Mouse (Mus musculus): ENCODE measurements around the gene Cblb.

Gene Cblb

DNA sequence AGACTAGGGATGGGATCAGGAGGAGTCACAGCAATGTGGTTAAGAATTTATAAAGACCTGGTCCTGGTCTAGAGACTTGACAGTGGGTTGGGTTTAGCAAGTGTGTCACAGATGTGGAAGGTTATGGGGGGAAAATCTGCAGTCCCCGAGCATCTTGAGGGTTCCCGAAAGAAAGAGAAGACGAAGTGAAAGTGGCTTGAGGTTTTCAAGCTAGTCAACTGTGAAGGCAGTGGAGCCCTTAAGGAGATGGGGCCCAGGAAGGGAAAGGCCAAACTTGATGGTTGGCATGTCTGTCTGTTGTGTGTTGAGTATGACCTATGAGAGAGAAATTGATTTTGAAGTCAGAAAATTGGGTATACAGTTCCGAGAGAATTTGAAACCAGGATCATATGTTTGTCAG, 7.3 kb downstream of the Cblb start:
- no peak for DNase-seq (ENCODE audit: extremely low read depth, low read depth)

DNA sequence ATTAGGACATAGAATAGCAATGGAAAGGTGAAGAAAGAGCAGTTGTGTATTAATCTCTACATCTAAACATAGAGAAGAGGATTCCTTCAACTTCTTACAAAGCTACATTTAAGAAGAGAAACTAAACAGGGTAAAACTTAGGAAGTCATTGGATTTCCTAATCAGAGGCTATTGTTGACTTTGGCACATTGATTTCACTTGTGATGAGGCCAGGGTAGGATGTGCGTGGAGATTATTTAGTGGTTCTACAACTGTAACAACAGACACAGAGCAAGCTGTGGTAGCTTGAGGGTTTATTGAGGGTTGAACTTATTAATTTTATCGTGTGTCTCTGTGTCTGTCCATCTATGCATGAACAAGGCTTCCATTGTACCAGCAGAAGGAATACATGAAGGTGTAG, 7.8 kb downstream of the Cblb start:
- no peak for DNase-seq (ENCODE audit: extremely low read depth, low read depth)

DNA sequence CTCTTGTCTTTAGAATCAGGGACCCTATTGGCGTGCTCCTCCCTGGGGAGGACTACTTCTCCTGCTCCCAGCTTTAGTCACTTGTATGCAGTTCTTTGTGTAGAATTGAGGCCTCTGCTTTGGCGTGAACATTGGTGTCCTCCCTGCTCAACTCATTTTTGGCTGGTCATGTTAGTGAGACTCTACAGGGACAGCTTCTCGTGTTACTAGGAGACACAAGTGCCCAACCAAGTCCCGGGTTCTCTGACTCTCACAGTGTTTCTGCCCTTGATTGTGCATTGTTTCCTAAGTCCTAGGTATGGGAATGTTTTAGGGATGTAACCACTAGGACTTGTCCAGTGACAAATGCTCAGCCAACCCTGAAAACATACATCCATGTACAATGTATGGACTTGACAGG, 9.9 kb downstream of the Cblb start:
- no peak for DNase-seq (ENCODE audit: extremely low read depth, low read depth)

DNA sequence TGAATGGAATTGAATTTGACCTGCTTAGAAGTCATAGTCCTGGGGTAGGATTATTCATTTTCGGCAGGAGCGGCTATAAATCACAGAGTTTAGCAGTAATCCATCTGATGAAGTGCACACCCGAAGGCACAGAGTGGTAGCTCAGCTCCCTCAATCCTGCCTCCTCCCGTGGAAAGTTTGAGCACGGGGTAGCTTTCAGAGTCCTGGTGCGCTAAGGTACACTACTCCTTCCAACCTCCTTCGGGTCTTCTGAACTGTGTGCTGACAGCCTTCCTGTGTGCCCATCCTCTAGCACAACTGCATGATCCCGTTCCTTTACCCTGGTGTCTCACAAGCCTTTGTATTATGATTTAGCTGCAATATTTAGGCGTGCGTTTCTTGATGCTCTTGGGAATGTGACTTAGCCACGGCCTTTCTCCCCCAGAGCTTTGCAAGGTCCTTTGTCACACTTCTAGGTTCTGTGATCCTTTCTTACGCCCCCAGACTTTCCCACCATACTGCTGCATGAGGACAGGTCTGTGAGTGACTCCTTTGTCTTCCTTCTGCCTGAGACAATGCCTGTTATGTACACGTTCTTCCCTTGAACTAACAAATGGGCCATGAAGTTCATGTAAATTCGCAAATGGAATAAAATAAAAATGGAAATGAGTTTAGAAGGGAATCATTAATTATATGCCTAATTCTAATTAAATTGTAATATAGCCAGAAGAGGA, 11.8 kb downstream of the Cblb start:
- no peak for DNase-seq (ENCODE audit: extremely low read depth, low read depth)

DNA sequence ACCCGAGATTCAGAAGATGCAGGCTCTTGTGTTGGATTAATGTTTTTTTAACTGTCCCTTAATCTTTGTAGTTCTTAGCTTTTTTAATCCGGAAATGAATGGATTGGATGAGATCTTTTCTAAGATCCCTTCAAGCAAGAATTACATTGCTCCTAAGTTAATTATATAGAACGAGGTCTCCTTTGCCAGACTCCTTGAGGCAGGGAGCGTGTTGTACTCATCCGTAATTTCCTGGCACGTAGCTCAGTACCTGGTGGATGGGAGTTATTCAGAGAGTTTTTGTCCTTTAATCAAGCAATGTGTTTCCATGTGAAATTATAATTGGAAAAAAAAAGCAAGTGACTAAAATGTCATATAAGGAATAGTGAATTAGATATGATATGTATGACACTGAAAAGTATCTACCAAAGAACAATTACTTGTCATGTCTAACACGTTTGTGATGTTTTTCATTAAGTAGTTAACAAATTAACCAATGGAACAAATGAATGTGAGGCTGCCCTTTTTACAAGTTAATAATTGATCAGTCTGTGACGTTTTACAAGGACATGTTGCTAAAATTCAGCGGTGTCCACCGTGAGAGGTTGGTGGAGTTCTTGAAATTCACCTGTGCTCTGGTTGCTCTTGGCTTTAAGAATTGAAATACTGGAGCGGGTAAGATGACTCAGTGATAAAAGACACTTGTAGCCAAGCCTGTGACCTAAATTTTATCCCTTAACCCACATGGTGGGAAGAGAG, 12.5 kb downstream of the Cblb start:
- no peak for DNase-seq (ENCODE audit: extremely low read depth, low read depth)

DNA sequence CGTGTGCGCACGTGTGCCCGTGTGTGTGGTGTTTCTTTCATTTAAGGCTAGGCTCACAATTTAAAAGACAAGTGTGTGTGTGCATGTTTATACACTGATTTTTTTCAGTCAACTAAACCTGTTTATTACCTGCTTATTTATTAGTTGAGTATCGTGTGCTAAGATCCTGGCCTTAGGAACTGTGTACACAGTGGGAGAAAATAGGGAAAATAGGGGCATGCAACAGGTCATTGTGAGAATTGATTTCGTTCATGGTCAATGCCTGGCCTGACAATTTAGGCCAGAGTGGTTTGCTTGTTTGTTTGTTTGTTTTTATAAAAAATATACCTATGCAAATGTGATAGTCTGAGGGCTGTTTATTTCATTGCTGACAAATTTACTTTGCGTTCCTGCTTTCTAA, 13.5 kb downstream of the Cblb start:
- no peak for DNase-seq (ENCODE audit: extremely low read depth, low read depth)

DNA sequence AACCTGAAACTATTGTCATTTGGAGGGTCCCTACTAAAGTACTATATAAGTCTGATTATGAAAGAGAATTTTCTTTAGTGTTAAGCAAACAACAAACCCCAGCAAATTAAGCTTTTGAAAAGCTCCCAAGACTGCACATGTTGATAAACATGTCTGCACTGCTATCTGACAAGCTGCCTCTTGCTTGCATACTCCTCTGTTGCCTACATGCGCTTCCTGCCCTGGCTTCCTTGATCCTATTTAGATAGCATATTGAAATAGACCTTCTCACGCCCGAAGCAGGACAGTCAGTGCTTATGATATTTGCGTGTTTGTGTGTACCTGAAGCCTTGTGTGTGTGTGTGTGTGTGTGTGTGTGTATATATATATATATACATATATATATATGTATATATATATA, 14.0 kb downstream of the Cblb start:
- no peak for DNase-seq (ENCODE audit: extremely low read depth, low read depth)

DNA sequence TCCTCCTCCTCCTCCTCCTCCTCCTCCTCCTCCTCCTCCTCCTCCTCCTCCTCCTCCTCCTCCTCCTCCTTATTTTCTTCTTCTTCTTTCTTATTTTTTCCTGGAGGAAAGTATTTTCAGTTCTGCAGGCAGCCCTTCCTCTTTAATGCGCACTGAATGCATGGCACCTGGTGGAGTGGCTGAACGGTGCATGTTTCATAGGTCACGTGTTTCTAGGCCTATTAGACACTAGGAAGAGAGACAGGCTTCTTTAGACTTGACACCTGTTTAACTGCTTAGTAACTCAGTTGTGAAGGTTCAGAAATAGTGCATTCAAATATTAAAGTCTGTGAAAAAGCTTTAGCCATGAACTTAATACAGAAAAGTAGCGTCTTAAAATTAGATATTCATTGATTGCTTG, 15.4 kb downstream of the Cblb start:
- DNase-seq (ENCODE audit: extremely low read depth, low read depth): no peak

DNA sequence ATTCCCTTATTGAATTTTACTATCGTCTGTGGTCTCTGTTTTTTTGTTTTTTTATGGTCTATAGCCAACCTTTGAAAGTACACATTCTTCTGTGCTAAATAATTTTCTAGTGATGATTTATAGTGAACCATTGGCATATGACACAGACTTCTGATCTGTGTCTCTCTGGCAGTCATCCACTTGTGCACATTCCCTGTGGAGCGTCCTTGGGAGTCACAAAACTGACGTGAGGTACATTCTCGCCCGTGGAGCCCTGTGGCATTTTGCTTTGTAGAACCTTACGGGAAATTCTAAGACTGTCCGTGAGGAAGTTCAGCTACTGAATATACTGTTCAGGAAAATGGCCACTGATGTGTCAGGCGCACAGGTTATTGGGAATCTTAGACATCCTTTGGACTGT, 20.1 kb downstream of the Cblb start:
- DNase-seq (ENCODE audit: extremely low read depth, low read depth): no peak

DNA sequence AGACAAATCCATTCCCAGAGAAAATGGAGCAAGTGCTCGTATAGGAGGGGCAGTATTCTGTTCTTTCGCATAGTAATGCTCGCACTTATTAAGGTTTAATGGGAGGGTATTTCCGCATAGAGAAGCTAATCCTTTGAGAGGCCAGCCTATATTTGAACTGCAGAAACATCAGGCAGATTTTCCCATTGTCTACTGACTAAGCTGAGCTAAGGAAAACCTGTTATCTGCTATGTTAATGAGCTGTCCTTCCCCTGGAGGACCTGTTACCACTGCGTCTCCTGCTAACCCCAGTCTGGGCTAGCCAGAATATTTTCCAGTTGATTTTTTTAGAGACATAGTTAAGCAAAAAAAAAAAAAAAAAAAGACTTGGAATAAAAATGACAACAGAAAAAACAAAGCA, 21.7 kb downstream of the Cblb start:
- DNase-seq (ENCODE audit: extremely low read depth, low read depth): no peak

DNA sequence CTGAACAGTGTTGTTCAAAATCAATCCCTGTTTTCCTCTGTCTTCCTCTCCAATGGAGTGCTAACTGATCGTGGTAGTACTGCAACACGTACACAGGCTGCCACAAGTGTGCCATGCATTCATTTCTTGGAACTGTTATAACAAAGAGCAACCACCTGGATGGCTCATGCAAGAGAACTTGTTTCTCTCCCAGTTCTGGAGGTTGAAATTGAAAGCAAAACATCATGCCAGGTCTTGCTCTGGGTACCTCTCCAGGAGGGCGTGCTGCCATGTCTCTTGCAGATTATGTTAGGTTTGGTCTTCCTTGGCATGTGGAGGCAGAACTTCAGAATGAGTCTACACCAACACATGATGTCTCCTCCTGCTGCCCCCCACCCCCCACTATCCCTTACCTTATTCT, 24.2 kb downstream of the Cblb start:
- no peak for DNase-seq (ENCODE audit: extremely low read depth, low read depth)

DNA sequence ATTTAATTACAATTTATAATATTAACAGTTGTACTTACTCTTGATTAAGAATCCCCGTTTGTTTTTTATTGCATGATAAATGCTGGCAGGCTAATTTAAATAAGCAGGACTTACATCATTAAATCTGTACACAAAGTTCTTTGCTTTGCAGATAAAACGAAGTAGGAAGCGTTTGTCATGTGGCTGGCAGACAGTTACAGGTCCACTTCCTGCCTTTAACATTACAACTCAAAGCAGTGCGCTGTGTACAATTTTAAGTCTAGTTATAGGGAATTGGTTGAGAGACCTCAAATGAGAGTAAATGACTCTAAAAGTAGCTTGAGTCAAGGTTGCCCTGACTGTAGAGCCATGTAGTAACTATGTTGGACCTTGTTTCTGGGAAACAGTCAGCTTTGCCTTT, 25.1 kb downstream of the Cblb start:
- no peak for DNase-seq (ENCODE audit: extremely low read depth, low read depth)

DNA sequence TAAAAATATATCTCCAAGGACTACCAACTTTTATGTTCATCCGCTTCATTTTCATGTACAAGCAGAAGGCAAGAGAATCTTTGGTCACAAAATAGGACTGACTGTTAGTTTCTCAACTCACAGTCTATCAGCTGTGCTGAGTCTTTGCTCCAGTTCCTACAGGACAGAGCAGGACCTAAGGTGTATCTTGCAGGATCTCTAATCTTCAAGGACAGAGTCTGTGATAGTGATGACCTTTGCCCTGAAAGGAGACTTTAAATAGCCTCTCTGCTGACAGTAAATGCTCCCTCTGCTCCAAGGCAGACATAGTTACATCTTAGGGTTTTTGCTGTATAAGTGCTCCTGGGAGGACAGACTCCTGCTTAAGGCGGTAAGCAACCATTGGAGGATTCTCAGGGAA, 26.3 kb downstream of the Cblb start:
- DNase-seq (ENCODE audit: extremely low read depth, low read depth): no peak

DNA sequence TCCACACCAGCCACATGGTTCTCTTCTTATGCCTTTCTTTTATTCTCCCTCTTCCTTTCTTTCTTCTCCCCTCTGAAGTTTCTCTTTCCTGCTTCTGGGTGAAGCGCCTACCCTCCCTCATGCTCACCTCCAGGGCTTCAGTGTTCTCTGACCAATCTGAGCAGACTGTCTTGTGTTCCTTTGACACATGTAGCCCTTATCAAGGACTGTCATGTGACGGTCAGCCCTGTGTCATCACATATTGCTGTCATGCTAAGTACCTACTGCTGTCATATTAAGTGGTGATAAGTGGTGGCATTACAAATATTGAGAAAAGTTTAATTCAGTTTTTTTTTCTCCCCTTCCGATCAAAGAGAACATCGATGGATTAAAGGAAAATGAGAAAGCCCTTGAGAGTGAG, 28.5 kb downstream of the Cblb start:
- no peak for DNase-seq (ENCODE audit: extremely low read depth, low read depth)

DNA sequence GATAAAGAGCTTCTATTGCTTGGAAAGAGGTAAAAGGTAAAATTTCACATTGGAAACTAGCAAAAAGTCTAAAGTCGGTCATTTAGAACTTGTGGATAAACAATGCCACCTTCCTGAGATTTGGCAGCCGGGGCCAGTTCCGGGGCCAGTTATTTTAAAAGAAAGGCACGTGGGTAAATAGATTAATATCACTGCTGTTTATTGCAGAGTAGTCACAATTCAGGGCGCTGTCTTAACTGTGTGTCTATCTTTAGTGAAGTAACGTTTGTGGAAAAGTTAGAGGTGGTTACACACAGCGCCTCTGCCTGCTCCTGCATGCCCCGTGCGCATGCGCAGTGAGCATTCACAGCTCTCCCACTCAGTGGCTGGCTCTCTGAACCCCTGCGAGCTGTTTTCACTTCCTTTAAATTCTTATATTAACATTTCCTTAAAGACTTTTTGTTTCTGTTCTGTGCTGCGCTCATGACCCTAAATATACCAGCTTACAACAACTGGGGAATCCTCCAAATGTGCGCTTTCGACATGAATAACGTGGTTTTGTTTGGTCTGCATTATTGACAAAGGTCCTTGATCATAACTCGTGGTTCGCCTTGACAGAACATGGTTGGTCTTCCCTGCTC, 29.2 kb downstream of the Cblb start:
- peak; percentile 65 for DNase-seq (ENCODE audit: extremely low read depth, low read depth)

DNA sequence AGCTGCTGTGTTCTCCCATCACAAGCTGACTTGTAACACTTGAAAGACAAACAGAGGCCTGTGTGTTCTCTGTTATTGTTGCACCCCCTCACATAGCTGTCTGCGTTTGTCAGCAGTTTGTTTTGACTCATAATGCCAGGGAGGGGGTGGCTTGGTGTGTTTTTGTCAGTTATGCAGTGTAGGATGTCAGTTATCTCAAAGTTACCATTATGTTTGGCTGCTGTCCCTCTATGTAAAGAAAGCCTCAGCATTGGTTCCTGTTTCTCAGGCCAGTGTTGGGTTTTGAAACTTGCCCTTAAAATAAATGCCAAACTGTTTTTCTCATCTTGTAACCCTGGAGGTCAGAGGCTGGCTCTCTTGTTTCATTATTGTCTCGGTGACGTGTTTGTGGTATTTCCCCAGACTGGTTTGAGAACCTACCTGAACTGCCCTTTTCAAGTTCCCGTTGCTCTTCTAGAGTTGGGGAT, 30.0 kb downstream of the Cblb start:
- DNase-seq (ENCODE audit: extremely low read depth, low read depth): peak; percentile 76

DNA sequence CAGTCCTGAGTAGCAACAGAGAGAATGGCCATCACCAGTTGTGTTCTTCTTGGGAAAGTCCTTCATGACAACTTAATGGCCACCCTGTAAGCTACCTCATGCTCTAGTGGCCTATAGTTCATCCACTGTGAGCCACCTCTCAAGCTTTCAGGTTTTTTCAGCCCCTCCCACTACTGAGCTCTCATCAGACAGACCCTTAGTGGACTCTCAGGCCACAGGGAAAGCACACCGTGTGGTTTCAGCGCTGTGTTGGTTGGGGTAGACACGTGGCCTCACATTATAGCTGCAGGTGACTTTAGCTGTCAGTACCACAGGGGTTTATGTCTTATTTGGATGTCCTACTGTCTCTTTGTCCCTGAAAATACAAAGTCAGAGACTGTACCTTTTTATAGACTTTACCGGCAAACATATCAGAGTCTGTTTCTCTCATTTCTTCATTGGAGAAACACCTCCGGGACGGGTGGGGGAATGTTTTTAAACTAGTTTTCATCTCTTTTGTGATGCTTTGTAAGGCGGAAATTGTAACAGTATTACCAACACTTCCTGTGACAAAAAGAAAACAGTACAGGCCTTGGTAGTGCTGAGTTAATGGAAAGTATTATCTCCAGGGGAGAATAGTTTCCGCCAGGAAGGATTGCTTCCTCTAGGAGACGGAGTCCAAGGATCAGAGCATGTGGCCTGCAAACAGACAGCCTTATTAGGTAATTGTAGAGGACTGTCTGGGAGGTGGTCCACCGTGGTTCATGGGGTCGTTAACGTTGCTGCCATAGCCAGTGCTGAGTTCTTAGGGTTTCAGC, 33.5 kb downstream of the Cblb start:
- DNase-seq (ENCODE audit: extremely low read depth, low read depth): no peak

DNA sequence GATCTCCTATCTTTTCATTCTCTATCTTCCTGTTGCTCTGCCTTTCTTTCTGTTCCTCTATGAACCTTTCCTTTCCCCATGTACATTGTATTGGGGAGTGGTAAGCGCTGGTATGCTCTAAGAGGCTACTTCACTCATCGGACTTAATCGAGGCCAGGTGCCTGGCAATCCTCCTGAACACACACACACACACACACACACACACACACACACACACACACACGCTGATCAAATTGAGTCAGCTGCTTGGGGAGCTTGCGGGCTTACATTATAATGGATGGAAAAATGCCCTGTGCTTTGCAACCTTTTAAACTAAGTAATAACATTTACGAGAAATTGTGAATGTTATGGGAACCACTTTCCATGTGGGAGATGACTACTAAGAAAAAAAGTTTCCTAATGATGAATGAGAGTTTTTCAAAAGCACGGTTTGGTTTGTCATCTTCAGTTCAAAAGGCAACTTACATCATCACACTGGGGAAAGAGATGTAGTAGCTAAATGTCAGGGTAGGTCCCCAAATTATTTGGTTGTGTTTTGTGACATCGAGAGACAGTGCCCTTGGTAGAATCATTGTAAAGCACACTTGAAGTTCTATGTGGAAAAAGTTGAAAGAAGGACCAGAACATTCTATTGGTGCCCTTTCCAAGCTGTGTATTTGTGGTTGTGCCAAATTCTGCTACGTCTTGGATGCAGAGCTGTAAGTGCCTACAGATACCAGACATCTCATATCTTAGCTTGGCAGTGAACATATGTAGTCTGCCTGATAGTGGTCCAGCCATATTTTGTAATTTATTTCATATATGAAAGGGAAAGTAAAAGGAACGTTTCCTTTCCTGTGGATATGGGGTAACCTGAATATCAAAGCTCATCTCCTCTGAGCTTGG, 36.8 kb downstream of the Cblb start:
- DNase-seq (ENCODE audit: extremely low read depth, low read depth): no peak

DNA sequence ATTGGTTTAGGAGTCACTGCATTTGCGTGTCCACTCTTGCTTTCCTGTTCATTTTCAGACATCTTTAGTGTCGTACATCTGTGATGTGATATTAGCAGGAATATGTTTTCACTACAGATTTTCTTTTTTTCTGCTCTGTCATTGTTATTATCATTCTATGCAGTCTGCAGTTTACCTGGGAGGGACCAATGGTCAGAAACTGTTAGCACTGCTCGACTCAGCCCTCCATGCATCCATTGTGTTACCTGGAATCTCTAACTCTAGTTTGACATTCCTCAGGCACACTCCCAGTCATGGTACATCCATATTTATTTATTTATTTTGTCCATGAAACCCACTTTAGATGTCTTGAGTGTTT, 37.5 kb downstream of the Cblb start:
- DNase-seq (ENCODE audit: extremely low read depth, low read depth): no peak

DNA sequence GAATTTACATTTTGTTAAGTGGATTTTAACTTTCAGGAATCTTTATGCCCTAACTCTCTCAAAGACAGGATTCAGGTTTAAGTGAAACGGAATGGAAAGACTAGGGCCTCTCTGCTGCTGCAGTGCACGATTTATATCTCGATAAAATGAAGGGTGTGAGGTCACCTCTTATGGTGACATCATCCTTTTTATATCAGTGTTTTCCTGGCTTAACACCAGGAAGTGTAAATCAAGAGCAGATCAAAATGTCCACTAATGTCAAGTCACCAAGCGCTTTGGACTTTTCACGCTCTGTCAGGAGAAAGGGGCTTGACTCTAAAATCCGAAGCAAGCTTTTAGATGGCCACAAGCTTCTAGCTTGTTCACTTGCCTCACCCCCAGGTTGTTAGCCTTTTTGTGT, 38.6 kb downstream of the Cblb start:
- no peak for DNase-seq (ENCODE audit: extremely low read depth, low read depth)

DNA sequence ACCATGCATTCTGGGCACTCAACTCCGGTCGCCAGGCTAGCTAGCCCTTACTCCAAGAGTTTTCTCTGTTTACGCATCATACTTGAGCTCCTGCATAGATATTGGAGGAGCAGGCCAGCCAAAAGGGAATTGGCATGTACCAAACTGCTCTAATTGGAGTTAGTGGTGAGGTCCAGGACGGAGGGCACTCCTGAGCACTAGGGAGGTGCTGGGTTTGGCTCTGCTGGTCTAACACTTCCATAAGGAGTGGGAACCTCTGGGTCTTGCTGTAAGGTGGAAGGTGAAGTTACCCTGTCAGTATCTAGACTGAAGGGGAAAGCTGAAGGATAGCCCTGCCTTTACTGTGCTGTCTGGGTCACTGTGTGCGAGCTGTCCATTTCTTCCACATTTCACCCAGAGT, 39.1 kb downstream of the Cblb start:
- no peak for DNase-seq (ENCODE audit: extremely low read depth, low read depth)

Data from MEL-GATA-1-ER (cell line).